Mouse (Mus musculus) cortical plate, adult 2 months (tissue): Measurements from ENCODE around the gene Stoml1. TPM values are rescaled to one million over a fixed set of nuclear protein-coding genes. Genes with fewer than 3 reads are reported as not detected.

Experiments
- H3K27ac ChIP-seq: fragments of 200-500 bp; 2 replicates; pipeline ENCODE4 v1.5.1; 2012; ENCODE audit warnings: low read length, control low read depth, inconsistent platforms; ENCODE audit not compliant: insufficient read depth
- H3K4me1 ChIP-seq: fragments of 200-500 bp; 2 replicates; pipeline ENCODE4 v1.6.1; 2011; ENCODE audit warnings: low read length; ENCODE audit not compliant: control insufficient read depth, insufficient read depth
- H3K4me3 ChIP-seq: fragments of 200-500 bp; 2 replicates; pipeline ENCODE4 v1.5.1; 2011; ENCODE audit warnings: mild to moderate bottlenecking, low read length, control low read depth; ENCODE audit not compliant: insufficient read depth
- CTCF ChIP-seq: fragments of 200-500 bp; IDR thresholded peaks from 2 replicates; pipeline ENCODE4 v1.5.1; 2011; ENCODE audit warnings: mild to moderate bottlenecking, control low read depth, low read length; ENCODE audit not compliant: insufficient read depth; ENCODE audit errors: extremely low read depth
- POLR2A ChIP-seq: fragments of 200-500 bp; IDR thresholded peaks from 2 replicates; pipeline ENCODE4 v1.6.1; 2011; ENCODE audit warnings: mild to moderate bottlenecking, low read length, control low read depth; ENCODE audit not compliant: insufficient read depth; ENCODE audit errors: extremely low read depth
- polyA plus RNA-seq: library from polyadenylated mRNA; depleted of rRNA; stranded (reverse); fragments of >200 nt; gene quantifications from 2 replicates; pipeline ENCODE4 v1.2.3, GENCODE M21; 2012; rRNA removed

Gene Stoml1
- polyA plus RNA-seq, 1 experiment, result 124 TPM

DNA sequence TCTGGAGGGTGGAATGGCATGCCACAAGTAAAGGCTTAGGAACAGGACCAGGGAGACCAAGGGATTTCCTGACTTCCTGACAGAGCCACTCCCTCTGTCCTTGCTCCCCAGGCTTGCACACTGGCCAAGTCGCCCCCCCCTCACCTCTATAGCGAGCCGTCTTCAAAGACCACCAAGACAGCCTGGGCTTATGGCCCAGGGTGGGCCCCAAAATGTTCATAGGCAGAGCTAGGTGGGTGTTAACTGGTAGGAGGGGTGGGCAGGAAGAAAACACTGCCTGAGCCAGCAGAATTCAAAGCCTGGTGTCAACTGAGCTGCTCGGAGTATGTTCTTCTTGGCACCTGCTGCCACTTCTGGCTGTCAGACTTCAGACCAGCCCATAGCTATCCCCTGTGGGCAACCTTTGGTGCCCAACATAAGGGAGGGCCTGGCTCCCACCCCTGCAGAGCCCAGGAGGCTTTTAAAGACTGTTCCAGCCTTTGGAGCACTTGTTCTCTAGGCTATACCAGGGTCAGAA, 45.1 kb downstream of the Stoml1 start:
- no peak overlapping the region for H3K4me3 ChIP-seq
- TF ChIP-seq CTCF, result no peak
- TF ChIP-seq POLR2A, result no peak
- no peaks in the 10 kb centered on the region for H3K4me1 ChIP-seq
- H3K27ac ChIP-seq, result no peak overlapping the region

DNA sequence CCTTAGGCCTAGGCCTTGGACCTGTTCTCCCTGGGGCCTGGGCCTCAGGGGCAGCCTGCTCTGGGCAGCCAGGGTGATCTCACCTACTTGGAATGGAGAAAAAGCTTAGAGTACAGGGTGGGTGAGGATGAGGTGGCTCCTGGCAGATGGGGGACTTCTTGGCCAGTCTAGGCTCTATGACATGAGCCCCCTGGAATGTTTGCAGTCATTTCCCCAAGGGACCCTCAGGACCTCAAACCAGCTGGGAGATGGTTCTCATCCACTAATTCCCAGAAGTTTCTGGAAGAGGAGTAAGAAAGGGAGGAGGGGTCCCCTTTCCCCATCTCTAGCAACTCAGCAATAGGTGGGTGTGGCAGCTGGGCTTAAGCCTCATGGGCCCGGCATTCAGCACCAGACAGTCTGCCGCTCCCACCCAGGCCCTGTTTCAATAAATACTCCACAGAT, 46.4 kb downstream of the Stoml1 start:
- H3K4me1 ChIP-seq, result no peaks in the 10 kb centered on the region
- TF ChIP-seq CTCF, result no peak
- TF ChIP-seq POLR2A, result no peak
- no peak overlapping the region for H3K27ac ChIP-seq
- no peak overlapping the region for H3K4me3 ChIP-seq

DNA sequence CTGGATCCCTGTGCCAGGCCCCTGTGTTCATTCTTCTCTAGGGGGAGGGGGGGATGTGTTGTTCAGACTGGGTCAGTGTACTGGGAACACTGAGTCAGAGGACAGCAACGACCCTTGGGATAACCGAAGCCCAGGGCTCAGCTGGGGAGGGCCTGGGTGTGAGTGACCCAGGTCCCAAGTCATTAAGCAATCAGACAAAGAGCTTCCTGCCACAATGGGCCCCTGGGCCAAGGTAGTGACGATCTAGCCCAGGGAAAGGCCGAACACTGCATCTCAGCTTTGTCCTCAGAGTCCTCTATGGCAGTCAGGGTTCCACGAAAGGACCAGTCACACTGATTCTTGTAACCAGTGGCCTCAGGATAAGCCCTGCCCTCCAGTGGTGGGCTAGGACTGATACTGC, 50.2 kb downstream of the Stoml1 start:
- Histone ChIP-seq H3K27ac (no peak overlapping the region), H3K4me1 (no peaks in the 10 kb centered on the region), H3K4me3 (no peak overlapping the region)
- TF ChIP-seq POLR2A, result no peak
- TF ChIP-seq CTCF, result no peak

DNA sequence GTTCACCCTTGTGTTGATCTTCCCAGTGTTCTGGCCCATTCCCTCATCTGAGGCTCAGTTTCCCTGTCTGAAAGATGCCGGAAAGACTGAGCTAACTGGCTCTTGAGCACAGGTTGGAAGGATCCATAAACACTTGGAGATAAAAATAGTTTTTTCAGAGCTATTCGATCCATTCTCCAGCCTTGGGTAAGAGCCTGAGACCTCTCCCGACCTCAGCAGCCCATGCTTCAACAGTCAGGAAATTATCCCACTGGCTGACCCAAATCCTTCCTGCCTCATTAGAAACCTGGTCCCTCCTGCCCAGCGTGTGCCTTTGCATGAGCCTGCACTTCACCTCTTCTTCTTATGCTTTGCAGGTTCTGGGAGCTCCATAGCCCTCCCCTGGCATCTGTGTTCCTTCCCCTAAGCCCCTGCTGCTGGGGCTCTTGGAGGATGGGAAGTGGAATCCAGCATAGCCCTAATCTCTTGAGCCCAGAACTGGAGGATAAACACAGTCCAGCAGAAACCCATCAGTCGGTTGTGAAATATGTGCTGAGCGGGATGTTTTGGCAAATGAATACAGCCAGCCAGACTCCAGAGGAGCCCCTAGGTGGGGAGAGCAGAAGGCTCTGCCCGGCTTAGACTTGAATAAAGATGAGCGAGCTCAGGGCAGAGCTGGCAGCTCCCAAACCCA, 50.8 kb downstream of the Stoml1 start:
- no peak overlapping the region for H3K4me3 ChIP-seq
- H3K27ac ChIP-seq, result no peak overlapping the region
- TF ChIP-seq CTCF (no peak), POLR2A (no peak)
- no peaks in the 10 kb centered on the region for H3K4me1 ChIP-seq

DNA sequence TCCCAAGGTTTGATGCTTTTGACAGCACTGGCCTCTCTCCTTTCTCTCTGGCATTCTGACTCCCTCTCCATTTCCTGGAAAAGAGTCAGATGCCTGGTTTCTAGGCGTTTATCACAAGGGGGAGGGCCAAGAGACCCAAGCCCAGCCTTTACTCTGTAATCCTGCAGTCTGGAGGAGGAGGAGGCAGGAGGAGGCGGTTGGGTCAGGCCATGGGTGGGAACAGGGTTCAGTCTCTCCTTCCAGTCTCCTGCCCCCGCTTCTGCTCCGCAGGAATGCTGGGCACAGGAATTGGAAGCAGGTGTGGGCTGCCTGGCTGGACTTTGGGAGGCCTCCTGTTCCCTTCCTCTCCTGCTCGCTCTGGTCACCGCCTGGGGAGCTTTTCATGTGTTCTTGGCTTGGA, 52.7 kb downstream of the Stoml1 start:
- Histone ChIP-seq H3K27ac (no peak overlapping the region), H3K4me1 (no peaks in the 10 kb centered on the region), H3K4me3 (no peak overlapping the region)
- TF ChIP-seq CTCF, result no peak
- TF ChIP-seq POLR2A, result no peak

DNA sequence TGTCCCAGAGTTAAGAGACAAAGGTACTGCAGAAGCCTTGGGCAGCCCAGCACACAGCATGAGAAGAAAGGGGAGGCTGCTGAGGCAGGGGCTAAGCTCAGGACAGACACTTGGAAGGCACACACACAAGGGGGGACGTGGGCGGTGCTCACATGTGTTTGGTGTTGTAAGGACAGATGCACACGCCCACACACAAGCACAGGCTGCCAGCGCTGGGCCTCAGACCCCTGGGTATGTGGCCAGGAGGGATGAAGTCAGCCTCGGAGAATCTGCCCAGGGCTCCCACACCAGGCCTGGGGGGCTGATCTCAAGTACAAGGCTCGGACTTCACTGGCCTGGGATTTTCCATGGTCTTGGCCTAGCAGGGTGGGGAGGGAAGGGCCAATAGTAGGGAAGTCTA, 55.4 kb downstream of the Stoml1 start:
- H3K4me1 ChIP-seq, result no peaks in the 10 kb centered on the region
- H3K27ac ChIP-seq, result no peak overlapping the region
- TF ChIP-seq CTCF, result no peak
- no peak for TF ChIP-seq POLR2A
- H3K4me3 ChIP-seq, result no peak overlapping the region

DNA sequence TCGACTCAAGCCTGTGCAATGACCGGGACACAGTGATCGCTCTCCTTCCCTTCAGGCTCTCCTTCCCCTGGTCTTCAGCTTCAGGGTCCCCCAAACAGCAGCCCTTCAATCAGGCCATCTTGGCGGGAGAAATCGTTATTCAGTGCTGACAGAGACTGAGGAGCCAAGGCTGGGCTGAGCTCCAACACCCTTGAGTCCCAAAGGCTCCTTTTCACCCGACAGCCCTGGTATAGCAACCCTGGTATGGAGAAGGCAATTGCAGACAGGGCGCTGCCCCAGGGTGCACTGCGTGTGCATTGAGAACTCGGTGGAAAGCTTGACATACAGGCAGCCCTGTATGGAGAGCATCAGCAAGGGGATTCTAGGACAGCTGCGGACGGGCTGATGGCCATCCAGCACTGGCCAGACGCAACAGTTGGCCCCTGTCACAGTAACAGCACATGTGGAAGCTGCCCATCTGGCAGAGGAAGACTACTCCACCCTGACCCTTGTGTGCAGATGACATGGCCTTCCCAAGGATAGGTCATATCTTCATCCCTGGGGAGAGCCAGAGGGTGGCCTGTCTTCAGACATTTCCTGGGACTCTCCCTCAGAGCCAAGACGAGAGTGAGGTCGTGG, 57.2 kb downstream of the Stoml1 start:
- TF ChIP-seq POLR2A (no peak), CTCF (no peak)
- Histone ChIP-seq H3K27ac (no peak overlapping the region), H3K4me1 (no peaks in the 10 kb centered on the region), H3K4me3 (no peak overlapping the region)

DNA sequence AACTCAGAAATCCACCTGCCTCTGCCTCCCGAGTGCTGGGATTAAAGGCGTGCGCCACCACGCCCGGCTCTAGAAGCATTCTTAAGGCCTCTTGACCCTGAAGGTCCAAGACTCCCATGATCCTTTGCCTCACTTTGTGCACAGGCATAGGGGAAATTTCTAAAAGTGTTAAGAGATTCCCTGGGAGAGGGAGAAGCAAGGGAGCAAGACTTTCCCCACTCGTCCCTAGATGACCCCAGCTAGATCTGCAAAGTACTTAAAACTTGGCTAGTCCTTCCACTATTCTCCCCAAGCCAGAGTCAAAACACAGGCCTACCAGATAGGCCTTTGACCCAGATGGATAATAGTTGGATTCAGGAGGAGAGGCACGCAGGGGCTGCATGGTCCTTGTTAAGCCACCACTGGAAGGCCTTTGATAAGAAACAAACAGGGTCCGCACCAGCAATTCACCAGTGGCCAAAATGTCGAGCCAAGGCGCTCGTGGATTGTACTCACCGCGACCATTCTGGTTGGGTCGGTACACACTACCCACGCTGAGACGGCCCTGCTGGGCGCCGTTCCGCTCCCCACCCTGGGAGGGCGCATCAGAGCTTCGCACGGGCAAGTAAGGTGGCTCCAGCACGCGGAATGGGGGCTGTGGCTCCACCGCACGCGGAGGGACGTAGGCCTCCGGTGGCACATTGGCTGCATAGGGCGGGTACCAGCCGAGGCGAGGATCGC, 58.4 kb downstream of the Stoml1 start:
- H3K4me1 ChIP-seq, result no peaks in the 10 kb centered on the region
- TF ChIP-seq POLR2A (no peak), CTCF (no peak)
- H3K4me3 ChIP-seq, result no peak overlapping the region
- no peak overlapping the region for H3K27ac ChIP-seq

Other genes with a start within 250 kb of the Stoml1 start
- gene Cyp11a1, start 246.8 kb upstream of the Stoml1 start, polyA plus RNA-seq, result 8.3 and 9.0 TPM in 2 replicates
- 6.8 and 9.9 TPM in 2 replicates for gene Stra6, start 189.4 kb upstream of the Stoml1 start, polyA plus RNA-seq
- 1.5 and 1.7 TPM in 2 replicates for gene Ccdc33, start 134.3 kb upstream of the Stoml1 start, polyA plus RNA-seq
- gene Islr, start 48.9 kb upstream of the Stoml1 start, polyA plus RNA-seq, result 27.4 and 34.0 TPM in 2 replicates
- 28.3 TPM in 2 replicates for gene Islr2, start 48.8 kb upstream of the Stoml1 start, polyA plus RNA-seq
- 10.4 and 11.0 TPM in 2 replicates for gene Pml, start 3.4 kb upstream of the Stoml1 start, polyA plus RNA-seq
- 2.0 and 2.2 TPM in 2 replicates for gene Loxl1, start 60.0 kb downstream of the Stoml1 start, polyA plus RNA-seq
- not detected in 2 replicates for gene Tbc1d21, start 117.3 kb downstream of the Stoml1 start, polyA plus RNA-seq
- gene Insyn1, start 235.4 kb downstream of the Stoml1 start, polyA plus RNA-seq, result 130 and 143 TPM in 2 replicates